Mouse (Mus musculus): ENCODE measurements around the gene Pkdrej. TPM values are rescaled to one million over a fixed set of nuclear protein-coding genes. Genes with fewer than 3 reads are reported as not detected.
"Not testable (repeated sequence)": the region's sequence is repeated elsewhere in the genome, so short reads cannot be mapped to it uniquely, and the experiment has no call there.

Gene Pkdrej
- total RNA-seq (2014; rRNA removed; ENCODE audit: low replicate concordance) (2.4 and 2.7 TPM in 2 replicates), polyA plus RNA-seq (2015; fragmentation: Nextera tagmentation; extraction: Ambion mirVana) (0.54 and 0.66 TPM in 2 replicates)

- peaks cover 13% of the 10 kb centered on the region for H3K9me3 ChIP-seq (replicated peaks; ENCODE audit: control insufficient read depth, low read length)
- peak; percentile 90 for ATAC-seq (ENCODE audit: insufficient read depth, low read depth)
- H3K9ac ChIP-seq (replicated peaks; ENCODE audit: low read depth, low read length): peak within 1 kb of the TSS; percentile 70
- peaks cover 13% of the 10 kb centered on the region; the same call in 1 of the 2 replicates for H3K4me1 ChIP-seq (ENCODE audit: control insufficient read depth, insufficient read depth)
- H3K27ac ChIP-seq (ENCODE audit: low read depth): peak within 1 kb of the TSS; percentile 1; the same call in 1 of the 2 replicates
- TF ChIP-seq CTCF (IDR thresholded peaks at IDR 0.05; ENCODE audit: low read depth) (no peak), EP300 (IDR thresholded peaks at IDR 0.05; ENCODE audit: low read depth) (no peak)
- WGBS: 2% methylated on average over 65 of the region's 65 CpGs
- peaks cover 14% of the 10 kb centered on the region; the same call in 1 of the 2 replicates for H3K27me3 ChIP-seq (ENCODE audit: control insufficient read depth, insufficient read depth, low read length)
- no peaks in the 10 kb centered on the region for H3K36me3 ChIP-seq (replicated peaks; ENCODE audit: control insufficient read depth, insufficient read depth, low read length)
- H3K4me3 ChIP-seq (ENCODE audit: low read depth, low read length): peak within 1 kb of the TSS; percentile 51
- DNase-seq (ENCODE audit: low spot score): peak; percentile 34
- H3K4me2 ChIP-seq (ENCODE audit: low read depth, low read length): peak within 1 kb of the TSS; percentile 93
These were observed at the start of gene Pkdrej for GRCm38 (mm10) chr15:85821203-85822010. Gene Pkdrej, minus strand, starts transcription at chr15:85821734.

- no peaks in the 10 kb centered on the region for H3K4me1 ChIP-seq (ENCODE audit: control insufficient read depth, insufficient read depth)
- 43% methylated on average over 6 of the region's 6 CpGs for WGBS
- DNase-seq (ENCODE audit: low spot score) (peak; percentile 64), ATAC-seq (ENCODE audit: insufficient read depth, low read depth) (peak; percentile 75; the same call in 1 of the 2 replicates)
- H3K27ac ChIP-seq (ENCODE audit: low read depth): no peak overlapping the region
- H3K27me3 ChIP-seq (ENCODE audit: control insufficient read depth, insufficient read depth, low read length): no peaks in the 10 kb centered on the region
- TF ChIP-seq EP300 (IDR thresholded peaks at IDR 0.05; ENCODE audit: low read depth) (no peak), CTCF (IDR thresholded peaks at IDR 0.05; ENCODE audit: low read depth) (peak; percentile 96)
- no peaks in the 10 kb centered on the region for H3K9me3 ChIP-seq (replicated peaks; ENCODE audit: control insufficient read depth, low read length)
- no peak overlapping the region for H3K4me2 ChIP-seq (ENCODE audit: low read depth, low read length)
- H3K36me3 ChIP-seq (replicated peaks; ENCODE audit: control insufficient read depth, insufficient read depth, low read length): peaks cover 78% of the 10 kb centered on the region
- H3K4me3 ChIP-seq (ENCODE audit: low read depth, low read length): no peak overlapping the region
- H3K9ac ChIP-seq (replicated peaks; ENCODE audit: low read depth, low read length): no peak overlapping the region
These were observed 46.2 kb upstream of the Pkdrej start for GRCm38 (mm10) chr15:85867696-85868095.

- not testable (repeated sequence) for H3K4me2 ChIP-seq (ENCODE audit: low read depth, low read length); H3K4me3 ChIP-seq (ENCODE audit: low read depth, low read length); H3K4me1 ChIP-seq (ENCODE audit: control insufficient read depth, insufficient read depth); H3K9me3 ChIP-seq (replicated peaks; ENCODE audit: control insufficient read depth, low read length); H3K27ac ChIP-seq (ENCODE audit: low read depth); H3K27me3 ChIP-seq (ENCODE audit: control insufficient read depth, insufficient read depth, low read length); ATAC-seq (ENCODE audit: insufficient read depth, low read depth); DNase-seq (ENCODE audit: low spot score); H3K9ac ChIP-seq (replicated peaks; ENCODE audit: low read depth, low read length)
- H3K36me3 ChIP-seq (replicated peaks; ENCODE audit: control insufficient read depth, insufficient read depth, low read length): peaks cover 69% of the 10 kb centered on the region
- WGBS: 94% methylated on average over 7 of the region's 7 CpGs
These were observed 44.4 kb upstream of the Pkdrej start for GRCm38 (mm10) chr15:85865913-85866312.

GRCm38 (mm10) chr15:85859490-85860031, 38.0 kb upstream of the Pkdrej start, which contains the start of gene Gtse1:
Gene Gtse1, plus strand, starts transcription at chr15:85859745.
- H3K36me3 ChIP-seq (replicated peaks; ENCODE audit: control insufficient read depth, insufficient read depth, low read length): peaks cover 27% of the 10 kb centered on the region
- ATAC-seq (ENCODE audit: insufficient read depth, low read depth) (peak; percentile 99), DNase-seq (ENCODE audit: low spot score) (peak; percentile 97)
- under 1% methylated on average over 42 of the region's 42 CpGs for WGBS
- TF ChIP-seq EP300 (IDR thresholded peaks at IDR 0.05; ENCODE audit: low read depth) (no peak), CTCF (IDR thresholded peaks at IDR 0.05; ENCODE audit: low read depth) (no peak)
- H3K27ac ChIP-seq (ENCODE audit: low read depth): peak within 1 kb of the TSS; percentile 68
- peak within 1 kb of the TSS; percentile 88 for H3K4me2 ChIP-seq (ENCODE audit: low read depth, low read length)
- peaks cover 17% of the 10 kb centered on the region for H3K4me1 ChIP-seq (ENCODE audit: control insufficient read depth, insufficient read depth)
- H3K9ac ChIP-seq (replicated peaks; ENCODE audit: low read depth, low read length): peak within 1 kb of the TSS; percentile 64
- H3K27me3 ChIP-seq (ENCODE audit: control insufficient read depth, insufficient read depth, low read length): no peaks in the 10 kb centered on the region
- H3K9me3 ChIP-seq (replicated peaks; ENCODE audit: control insufficient read depth, low read length): no peaks in the 10 kb centered on the region
- peak within 1 kb of the TSS; percentile 78 for H3K4me3 ChIP-seq (ENCODE audit: low read depth, low read length)

- peak; percentile 13 for DNase-seq (ENCODE audit: low spot score)
- H3K4me1 ChIP-seq (ENCODE audit: control insufficient read depth, insufficient read depth): peaks cover 17% of the 10 kb centered on the region
- H3K9ac ChIP-seq (replicated peaks; ENCODE audit: low read depth, low read length): peak overlapping the region; percentile 64
- H3K36me3 ChIP-seq (replicated peaks; ENCODE audit: control insufficient read depth, insufficient read depth, low read length): peaks cover 22% of the 10 kb centered on the region
- H3K27ac ChIP-seq (ENCODE audit: low read depth): peak overlapping the region; percentile 68
- TF ChIP-seq CTCF (IDR thresholded peaks at IDR 0.05; ENCODE audit: low read depth) (no peak), EP300 (IDR thresholded peaks at IDR 0.05; ENCODE audit: low read depth) (no peak)
- WGBS: 10% methylated on average over 15 of the region's 15 CpGs
- peak overlapping the region; percentile 88 for H3K4me2 ChIP-seq (ENCODE audit: low read depth, low read length)
- peak overlapping the region; percentile 78 for H3K4me3 ChIP-seq (ENCODE audit: low read depth, low read length)
- H3K27me3 ChIP-seq (ENCODE audit: control insufficient read depth, insufficient read depth, low read length): no peaks in the 10 kb centered on the region
- H3K9me3 ChIP-seq (replicated peaks; ENCODE audit: control insufficient read depth, low read length): no peaks in the 10 kb centered on the region
- ATAC-seq (ENCODE audit: insufficient read depth, low read depth): 0 out of 2 replicates have a peak, but pooled peaks have one; percentile 4
These were observed 37.5 kb upstream of the Pkdrej start for GRCm38 (mm10) chr15:85858980-85859489.

All from heart, postnatal 0 days (tissue).